Mouse (Mus musculus): ENCODE measurements at regions not wholly inside any gene's neighbourhood (a gene's known extent, or its start where the extent isn't known, plus 50 kb on each side); places are given as distances from the start of the nearest gene placed in this dataset.

GRCm38 (mm10) chr15:6088498-6088897 lies 211.1 kb upstream of the Dab2 start:
- TF ChIP-seq CTCF (IDR thresholded peaks at IDR 0.05; ENCODE audit: low read depth) (no peak), EP300 (IDR thresholded peaks at IDR 0.05; ENCODE audit: low read depth) (no peak)

All from liver, postnatal 0 days (tissue).